Mouse (Mus musculus) erythroid progenitor cell, adult 5-6 weeks (primary cell): ENCODE measurements around the gene Camk1g. TPM values are rescaled to one million over a fixed set of nuclear protein-coding genes. Genes with fewer than 3 reads are reported as not detected.

Experiments
- ATAC-seq: replicated peaks from 2 replicates; pipeline ENCODE4 v1.8.0; 2016; ENCODE audit warnings: moderate number of reproducible peaks, mild to moderate bottlenecking, moderate TSS enrichment, inconsistent platforms; ENCODE audit not compliant: poor library complexity, low FRiP score, severe bottlenecking
- total RNA-seq, 2 experiments: library from RNA; stranded (forward) in 1 of 2; stranded (reverse) in 1 of 2; fragments of 150-400 nt in 1 of 2; fragments of 186-747, 209-891 nt in 1 of 2; gene quantifications; 2 replicates each; pipeline versions ENCODE4 v1.2.3 to v1.2.4; 2015 to 2017; ENCODE audit warnings: low replicate concordance in 2 of 2

The Camk1g gene
- total RNA-seq, 2 experiments from 2014 or later: not detected

- no peak for ATAC-seq
Observed at GRCm38 (mm10) chr1:193379634-193380033, 9.5 kb upstream of the Camk1g start.

DNA sequence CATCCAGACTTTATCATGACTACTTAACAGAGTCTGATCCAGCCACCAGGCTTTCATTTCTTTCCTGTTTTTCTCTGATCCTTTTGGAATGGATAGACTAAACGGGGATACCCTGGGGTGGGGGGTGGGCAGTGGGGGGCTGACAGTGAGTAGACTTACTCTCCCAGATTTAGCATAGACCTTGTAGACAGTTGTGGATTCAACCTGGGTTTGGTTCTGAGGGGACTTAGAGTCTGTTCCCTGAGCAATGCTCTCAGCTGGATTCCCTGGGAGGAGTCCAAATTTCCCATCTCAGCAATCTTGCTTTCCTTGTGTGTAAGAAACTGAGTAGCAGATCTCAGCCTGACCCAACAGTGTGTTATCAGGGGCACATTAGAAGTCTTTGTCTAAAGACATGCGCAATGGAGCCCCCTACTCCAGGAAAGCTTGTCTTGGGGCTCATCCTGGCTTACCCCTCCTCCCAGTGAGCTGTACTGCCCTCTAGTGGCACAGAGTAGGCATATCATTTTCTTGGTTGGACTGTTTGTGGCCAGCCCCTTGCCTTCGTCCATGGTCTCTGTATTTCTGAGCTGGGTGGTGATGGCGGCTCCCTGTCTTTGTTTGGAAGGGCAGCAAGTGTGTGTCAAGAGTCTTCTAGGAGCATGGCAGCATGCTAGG, 6.5 kb upstream of the Camk1g start:
- 0 out of 2 replicates have a peak, but pooled peaks have one; percentile 35 for ATAC-seq

GRCm38 (mm10) chr1:193373906-193374413, 3.9 kb upstream of the Camk1g start:
- no peak for ATAC-seq

DNA sequence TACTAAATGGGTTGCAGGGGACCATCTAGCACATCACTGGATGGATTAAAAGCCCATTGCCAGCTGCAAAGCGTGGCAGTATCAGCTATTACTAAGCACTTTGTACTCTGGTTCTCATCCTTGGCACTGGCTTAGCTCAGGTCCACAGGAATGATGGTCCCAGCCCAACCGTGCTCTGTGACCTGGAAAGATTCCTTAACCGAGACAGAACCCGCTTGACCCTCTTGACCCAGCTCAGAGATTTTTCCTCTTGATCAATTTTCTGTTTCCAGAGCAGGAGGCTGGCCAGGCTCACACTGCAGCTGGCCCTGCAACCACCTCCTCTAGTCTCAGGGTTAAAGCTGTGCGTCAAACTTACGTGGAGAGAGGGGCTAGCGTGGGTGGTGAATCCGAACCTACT, 1.0 kb downstream of the Camk1g start:
- ATAC-seq: no peak

GRCm38 (mm10) chr1:193368055-193368454, 2.0 kb downstream of the Camk1g start:
- ATAC-seq: no peak

GRCm38 (mm10) chr1:193363801-193364231, 6.3 kb downstream of the Camk1g start:
- ATAC-seq: no peak

GRCm38 (mm10) chr1:193362078-193362477, 8.0 kb downstream of the Camk1g start:
- ATAC-seq: no peak

DNA sequence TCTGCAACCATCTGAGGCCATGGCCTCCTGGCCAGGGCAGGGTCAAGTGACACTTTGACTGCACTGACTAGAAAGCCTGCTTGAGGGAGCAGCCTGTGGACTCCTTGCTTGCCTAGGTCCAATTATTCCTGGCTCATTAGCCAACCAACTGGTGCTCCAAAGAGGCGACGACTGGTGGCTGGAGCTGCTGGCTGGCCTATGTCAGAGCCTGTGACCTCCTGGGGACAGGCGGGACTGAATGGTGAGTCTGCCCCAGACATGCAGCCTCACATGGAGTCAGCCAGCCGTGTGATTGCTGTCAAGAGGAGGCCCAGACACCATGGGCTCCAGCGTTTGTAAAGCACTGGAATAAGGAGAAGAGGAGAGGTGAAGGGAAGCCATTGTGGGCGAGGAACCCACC, 8.9 kb downstream of the Camk1g start:
- ATAC-seq: no peak

- ATAC-seq: no peak
Observed at GRCm38 (mm10) chr1:193359199-193359598, 10.9 kb downstream of the Camk1g start.

- no peak for ATAC-seq
Observed at GRCm38 (mm10) chr1:193351583-193351982, 18.5 kb downstream of the Camk1g start.

DNA sequence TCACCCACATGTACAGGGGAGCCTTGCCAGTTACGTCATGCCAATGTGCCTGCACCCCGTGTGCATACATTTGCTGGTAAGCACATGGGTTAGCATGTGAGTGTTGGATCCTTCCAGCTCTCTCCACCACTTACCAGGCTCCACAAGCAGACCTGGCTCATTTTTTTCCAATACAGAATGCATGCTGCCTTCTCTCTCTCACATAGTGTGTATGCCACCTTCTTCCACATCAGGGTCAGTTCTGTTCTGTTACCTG, 19.6 kb downstream of the Camk1g start:
- ATAC-seq: no peak

- ATAC-seq: no peak
Observed at GRCm38 (mm10) chr1:193349702-193350545, 20.2 kb downstream of the Camk1g start.

DNA sequence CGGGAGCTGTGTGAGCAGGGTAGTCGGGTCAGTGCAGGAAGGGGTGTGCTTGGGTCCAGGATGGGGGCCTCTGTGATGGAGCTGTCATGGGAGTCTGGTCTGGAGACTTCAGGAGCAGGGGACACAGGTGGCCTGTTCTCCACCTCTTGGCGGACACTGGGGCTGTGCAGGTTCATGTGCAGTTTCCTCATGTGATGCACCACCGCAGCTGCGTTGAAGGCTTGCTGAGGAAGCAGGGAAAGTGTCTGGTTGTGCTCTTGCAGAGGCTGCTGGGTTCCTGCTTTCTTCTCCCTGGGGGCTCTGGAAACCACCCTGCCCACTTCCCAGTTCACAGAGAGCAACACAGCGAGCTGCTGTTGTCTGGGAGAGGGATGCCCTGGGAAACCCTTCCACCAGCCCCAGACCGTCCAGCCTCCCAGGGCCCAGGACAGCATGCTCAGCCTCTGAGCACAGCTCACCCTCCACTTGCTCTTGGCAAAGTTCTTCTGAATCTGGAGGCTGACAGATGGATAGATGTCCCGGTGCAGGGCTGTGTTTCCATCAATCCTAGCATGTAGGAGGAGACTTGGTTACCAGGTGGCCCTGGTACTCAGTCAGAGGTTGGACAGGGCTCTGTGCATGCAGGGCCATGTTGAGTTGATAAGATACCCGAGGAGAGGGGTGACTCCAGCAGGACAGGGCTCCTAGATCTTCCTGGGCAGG, 21.7 kb downstream of the Camk1g start:
- no peak for ATAC-seq

GRCm38 (mm10) chr1:193346908-193347307, 23.2 kb downstream of the Camk1g start:
- ATAC-seq: no peak

- no peak for ATAC-seq
Observed at GRCm38 (mm10) chr1:193344976-193345375, 25.1 kb downstream of the Camk1g start.

GRCm38 (mm10) chr1:193343853-193344252, 26.2 kb downstream of the Camk1g start:
- no peak for ATAC-seq

- no peak for ATAC-seq
Observed at GRCm38 (mm10) chr1:193342198-193342946, 27.7 kb downstream of the Camk1g start.

DNA sequence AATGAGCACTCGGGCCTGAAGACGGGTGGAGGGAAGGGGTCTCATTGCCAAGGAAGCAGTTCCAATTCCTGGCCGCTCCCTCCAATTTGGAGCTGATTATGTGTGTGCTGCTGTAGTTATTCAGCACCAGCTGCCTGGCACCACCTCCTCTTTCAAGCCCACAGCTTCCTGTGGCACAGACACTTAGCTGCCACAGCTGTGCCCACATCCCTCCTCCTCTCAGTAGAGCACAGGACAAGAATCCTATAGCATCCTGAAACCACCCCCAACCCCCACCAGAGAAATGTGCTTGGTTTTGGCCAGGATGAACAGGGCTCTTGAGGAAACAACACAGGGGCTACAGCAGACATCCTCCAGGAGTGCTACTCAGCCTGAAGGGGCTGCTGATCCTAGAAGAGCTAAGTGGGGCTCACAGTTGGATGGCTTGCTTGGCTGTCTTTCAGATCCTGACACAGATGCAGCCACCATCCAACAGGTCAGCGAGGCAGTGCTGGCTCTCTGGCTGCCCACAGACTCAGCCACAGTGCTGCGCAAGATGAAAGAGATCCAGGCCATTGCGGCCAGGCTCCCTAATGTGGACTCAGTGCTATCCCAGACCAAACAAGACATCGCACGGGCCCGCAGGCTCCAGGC, 31.6 kb downstream of the Camk1g start:
- ATAC-seq: no peak

- ATAC-seq: no peak
Observed at GRCm38 (mm10) chr1:193337787-193338310, 32.2 kb downstream of the Camk1g start.
